Mouse (Mus musculus): ENCODE measurements around the gene Qtrt1.
"Not testable (repeated sequence)": the region's sequence is repeated elsewhere in the genome, so short reads cannot be mapped to it uniquely, and the experiment has no call there.

Gene Qtrt1

DNA sequence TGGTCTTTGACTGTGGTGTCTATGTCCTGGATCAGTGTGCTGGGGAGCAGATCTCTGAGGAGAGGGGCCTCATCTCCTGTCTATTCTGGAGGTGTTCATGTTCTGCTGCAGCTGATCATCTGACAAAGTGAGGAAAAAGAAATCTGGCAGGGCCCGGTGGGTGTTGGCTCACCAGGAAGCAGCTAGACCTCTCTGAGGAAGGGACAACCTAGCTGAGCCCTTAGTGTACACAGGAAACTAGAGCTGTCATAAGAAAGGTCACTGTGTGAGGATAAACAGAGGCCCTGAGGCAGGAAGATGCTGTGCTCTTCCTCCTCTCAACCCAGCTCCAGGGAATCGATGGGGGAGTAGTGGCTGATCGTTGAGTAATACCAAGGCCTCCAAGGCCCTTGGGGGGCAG lies 38.6 kb downstream of the Qtrt1 start:
- no peak for DNase-seq (ENCODE audit: low read depth, low spot score)

DNA sequence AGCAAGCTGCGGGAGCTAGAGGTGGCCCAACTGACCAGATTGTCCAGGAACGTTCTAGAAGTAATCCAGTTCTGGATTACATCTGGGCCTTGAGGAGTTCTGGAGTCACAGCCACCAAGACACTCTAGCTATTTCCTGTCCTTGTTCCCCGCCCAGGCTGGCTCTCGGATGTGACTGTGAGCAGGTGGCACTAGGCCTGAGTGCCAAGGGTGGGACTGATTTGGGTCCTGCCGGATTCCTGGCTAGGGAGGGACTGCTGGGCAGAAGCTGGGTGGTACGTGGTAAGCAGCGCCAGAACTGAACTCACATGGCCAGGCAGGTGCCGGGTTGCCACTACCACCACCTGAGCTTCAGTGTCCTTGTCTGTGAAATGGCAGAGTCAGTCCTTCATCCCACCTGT lies 39.8 kb downstream of the Qtrt1 start:
- no peak for DNase-seq (ENCODE audit: low read depth, low spot score)

GRCm38 (mm10) chr9:21451870-21452269 lies 40.2 kb downstream of the Qtrt1 start:
- no peak for DNase-seq (ENCODE audit: low read depth, low spot score)

- DNase-seq (ENCODE audit: low read depth, low spot score): no peak
Measured at GRCm38 (mm10) chr9:21453003-21453402, 41.4 kb downstream of the Qtrt1 start.

DNA sequence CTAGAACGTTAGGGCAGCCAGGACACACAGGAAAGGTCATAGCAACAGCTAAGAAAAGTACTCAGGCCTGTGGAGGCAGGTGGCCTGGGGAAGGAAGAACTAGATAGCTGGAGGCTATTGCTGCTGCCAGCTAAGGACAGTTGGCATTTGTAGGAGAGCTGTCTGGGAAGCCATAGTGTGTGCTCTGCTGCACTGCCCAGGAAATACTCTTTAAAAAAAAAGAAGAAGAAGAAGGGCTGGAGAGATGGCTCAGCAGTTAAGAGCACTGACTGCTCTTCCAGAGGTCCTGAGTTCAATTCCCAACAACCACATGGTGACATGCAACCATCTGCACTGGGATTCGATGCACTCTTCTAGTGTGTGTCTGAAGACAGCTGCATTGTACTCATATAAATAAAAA lies 41.8 kb downstream of the Qtrt1 start:
- DNase-seq (ENCODE audit: low read depth, low spot score): no peak

DNA sequence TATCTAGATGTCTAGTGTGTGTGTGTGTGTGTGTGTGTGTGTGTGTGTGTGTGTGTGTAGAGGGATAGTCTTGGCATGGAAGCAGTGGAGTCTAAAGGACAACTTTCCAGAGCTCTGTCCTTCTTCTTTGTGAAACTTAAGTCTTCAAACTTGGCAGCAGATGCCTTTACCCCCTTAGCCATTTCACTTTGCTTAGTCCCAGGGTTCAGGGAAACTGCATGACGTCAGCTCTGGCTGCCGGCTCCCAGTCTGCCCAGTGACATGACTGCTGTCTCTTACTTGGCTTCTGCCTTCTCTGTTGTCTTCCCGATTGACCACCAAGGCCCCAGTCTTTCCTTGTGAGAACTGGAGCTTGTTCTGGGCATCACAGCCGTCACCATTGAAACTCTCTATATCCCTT lies 42.9 kb downstream of the Qtrt1 start:
- DNase-seq (ENCODE audit: low read depth, low spot score): no peak

- no peak for DNase-seq (ENCODE audit: low read depth, low spot score)
Measured at GRCm38 (mm10) chr9:21455103-21455770, 43.6 kb downstream of the Qtrt1 start.

DNA sequence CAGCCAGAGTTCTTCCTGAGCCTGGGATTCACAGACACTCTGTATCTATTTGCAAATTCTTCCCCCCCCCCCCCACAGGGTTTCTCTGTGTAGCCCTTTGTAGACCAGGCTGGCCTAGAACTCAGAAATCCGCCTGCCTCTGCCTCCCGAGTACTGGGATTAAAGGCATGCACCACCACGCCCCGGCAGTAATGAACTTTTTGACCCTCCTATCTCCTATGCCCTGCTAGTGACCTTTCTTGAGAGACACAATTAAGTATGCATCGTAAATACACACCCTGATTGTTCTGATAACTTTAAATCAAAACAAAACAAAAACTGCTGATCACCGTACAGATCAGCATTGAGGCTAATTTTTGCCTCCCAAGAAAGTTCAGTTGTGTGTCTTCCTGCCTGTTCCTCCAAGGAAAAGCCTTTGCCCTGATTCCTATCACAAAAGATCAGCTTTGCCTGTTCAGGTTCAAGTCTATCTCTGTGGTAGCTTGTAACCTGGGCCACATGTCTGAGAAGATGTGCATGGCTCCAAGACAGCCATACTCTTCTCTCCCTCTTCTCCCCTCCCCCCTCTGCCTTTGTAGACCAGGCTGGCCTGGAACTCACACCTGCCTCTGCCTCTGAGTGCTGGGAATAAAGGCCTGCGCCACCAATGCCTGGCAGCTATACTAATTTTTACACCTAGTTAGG lies 44.8 kb downstream of the Qtrt1 start:
- no peak for DNase-seq (ENCODE audit: low read depth, low spot score)

DNA sequence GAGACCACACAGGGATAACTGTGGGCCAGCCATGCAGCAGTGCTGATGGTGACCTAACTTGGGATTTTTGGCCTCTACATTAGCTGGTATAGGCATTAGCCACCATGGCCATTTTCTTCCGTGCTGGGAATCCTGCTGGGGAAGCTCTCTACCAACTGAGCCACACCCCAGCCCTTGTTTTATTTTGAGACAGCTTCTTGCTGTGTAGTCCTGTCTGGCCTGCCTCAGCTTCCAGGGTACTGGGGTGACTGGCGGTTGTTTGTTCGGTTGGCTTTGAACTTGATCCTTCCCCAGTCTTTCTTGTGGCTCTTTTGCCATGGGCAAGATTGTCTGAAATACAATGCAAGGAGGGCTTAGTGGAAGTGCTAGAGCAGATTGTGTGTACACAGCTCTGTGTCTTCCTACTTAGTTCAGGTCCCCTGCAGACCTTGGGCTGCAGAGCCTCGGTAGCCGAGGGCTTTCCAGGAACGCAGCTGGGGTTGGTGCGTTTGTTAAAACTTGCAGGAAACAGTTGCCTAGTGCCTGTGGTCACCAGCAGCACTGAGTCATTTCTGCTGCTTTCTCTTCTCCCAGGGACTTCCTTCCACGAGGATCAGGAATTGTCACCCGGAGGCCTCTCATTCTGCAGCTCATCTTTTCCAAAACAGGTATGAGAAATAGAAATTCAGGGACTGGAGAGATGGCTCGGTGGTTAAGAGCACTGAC lies 45.4 kb downstream of the Qtrt1 start:
- no peak for DNase-seq (ENCODE audit: low read depth, low spot score)

- no peak for DNase-seq (ENCODE audit: low read depth, low spot score)
Measured at GRCm38 (mm10) chr9:21458821-21459220, 47.2 kb downstream of the Qtrt1 start.

DNA sequence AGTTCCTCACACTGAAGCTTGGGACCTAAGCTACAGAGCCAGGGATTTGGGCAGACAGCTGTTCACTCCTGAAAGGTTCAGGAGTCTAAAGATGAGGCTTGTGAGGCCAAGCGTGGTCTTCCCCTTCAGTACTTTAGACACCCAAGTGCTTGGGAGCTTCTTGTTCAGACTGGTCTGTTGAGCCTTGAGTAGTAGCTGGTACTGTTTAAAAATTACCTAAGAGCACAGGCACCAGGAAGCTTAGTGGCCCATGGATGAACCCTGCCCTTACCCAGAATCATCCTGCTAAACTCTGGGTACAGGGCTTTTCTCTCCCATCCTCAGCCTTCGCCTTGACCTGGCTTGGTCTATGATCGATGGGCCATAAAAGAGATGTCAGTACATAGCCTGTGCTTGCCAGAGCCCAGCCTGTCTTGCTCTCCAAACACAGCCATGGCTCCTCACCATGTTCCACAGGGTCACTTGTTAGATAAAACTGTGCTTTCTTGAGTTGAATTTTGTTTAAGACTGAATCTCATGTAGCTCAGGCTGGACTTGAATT lies 48.8 kb downstream of the Qtrt1 start:
- DNase-seq (ENCODE audit: low read depth, low spot score): no peak

DNA sequence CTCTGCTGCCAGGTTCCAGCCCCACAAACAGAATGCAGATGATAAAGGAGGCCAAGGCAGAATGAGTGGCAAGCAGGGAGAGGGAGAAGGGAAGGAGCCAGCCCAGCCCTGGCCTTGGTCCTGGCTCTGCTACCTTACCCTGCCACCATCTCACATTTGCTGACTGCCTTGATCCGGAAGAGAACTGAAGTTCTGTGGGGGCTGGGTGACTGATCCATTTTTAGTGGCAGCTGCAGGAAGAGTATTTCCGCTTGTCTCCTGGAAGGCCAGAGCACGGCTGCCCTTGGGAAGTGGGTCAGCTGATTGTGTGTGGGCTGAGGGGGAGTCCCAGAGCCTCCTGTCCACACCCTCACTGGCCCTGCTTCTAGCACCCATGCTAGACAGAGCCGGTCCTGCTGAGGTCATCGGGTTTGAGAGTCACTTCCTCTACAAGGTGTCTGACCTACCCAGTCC lies 51.5 kb downstream of the Qtrt1 start:
- DNase-seq (ENCODE audit: low read depth, low spot score): no peak

DNA sequence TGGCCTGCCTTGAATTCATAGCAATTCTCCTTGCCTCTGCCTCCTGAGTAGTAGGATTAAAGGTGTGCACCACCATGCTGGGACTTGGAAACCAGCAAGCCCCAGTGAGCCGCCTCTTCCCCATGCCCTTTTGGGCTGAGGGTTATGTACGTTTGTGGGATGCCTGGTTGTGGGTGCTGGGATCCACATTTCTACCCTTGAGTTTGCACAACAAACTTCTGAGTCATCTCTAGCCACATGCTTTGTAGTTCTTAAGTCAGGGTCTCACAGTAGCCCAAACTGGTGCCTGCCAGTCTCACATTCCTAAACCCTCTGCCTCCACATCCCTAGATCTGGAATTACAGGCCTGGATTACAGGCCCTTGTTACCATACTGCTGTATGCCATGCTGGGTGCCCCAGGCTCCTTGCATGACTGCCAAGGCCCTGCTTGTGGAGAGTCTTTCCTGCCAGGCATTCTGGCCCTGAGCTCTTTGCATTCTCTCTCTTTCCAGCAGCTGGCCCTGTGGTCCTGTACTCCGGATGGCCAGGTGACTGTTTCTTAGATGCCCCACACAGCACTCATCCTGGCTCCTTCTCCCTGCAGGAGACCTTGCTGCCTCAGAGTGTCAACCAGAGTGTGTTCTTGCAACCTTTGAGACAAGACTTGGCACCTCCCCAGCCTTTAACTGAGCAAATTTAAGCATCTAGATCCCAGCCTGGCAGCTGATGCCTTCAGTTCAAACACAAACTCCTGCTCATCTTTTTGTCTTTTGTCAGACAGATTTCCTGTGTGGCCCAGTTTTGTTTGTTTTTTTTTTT lies 52.3 kb downstream of the Qtrt1 start:
- DNase-seq (ENCODE audit: low read depth, low spot score): no peak

DNA sequence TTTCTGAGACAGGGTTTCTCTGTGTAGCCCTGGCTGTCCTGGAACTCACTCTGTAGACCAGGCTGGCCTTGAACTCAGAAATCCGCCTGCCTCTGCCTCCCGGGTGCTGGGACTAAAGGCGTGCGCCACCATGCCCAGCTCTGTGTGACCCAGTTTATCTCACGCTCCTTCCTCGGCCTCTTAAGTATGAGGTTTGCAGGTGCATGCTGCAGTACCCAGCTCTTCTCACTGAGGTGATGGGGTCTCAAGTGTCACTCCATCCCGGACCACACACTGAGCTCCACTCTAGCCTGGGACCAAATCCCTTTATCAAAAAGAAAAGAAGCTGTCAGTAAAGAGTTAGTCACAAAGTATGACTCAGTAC lies 52.9 kb downstream of the Qtrt1 start:
- not testable (repeated sequence) for DNase-seq (ENCODE audit: low read depth, low spot score)

GRCm38 (mm10) chr9:21469032-21470024 lies 57.7 kb downstream of the Qtrt1 start:
- DNase-seq (ENCODE audit: low read depth, low spot score): peak; percentile 20

All from embryo, embryonic 11.5 days (tissue).